Mouse (Mus musculus): ENCODE measurements around the gene Tenm2.

Gene Tenm2

GRCm38 (mm10) chr11:36940557-36941110 lies 295.1 kb downstream of the Tenm2 start:
- in situ Hi-C loops (cut with MboI; ENCODE audit: low pct_unique_long_range_greater_than_20kb in 1 of 2, low sequenced_read_pairs in 2 of 2, unreplicated experiment in 1 of 2), result no loop called here

GRCm38 (mm10) chr11:36929817-36930216 lies 305.9 kb downstream of the Tenm2 start:
- in situ Hi-C loops (cut with MboI; ENCODE audit: low pct_unique_long_range_greater_than_20kb in 1 of 2, low sequenced_read_pairs in 2 of 2, unreplicated experiment in 1 of 2), result no loop called here

- in situ Hi-C loops (cut with MboI; ENCODE audit: low pct_unique_long_range_greater_than_20kb in 1 of 2, low sequenced_read_pairs in 2 of 2, unreplicated experiment in 1 of 2), result no loop called here
Observed at GRCm38 (mm10) chr11:36926705-36927406, 308.9 kb downstream of the Tenm2 start.

GRCm38 (mm10) chr11:36919301-36919700 lies 316.5 kb downstream of the Tenm2 start:
- in situ Hi-C loops (cut with MboI; ENCODE audit: low pct_unique_long_range_greater_than_20kb in 1 of 2, low sequenced_read_pairs in 2 of 2, unreplicated experiment in 1 of 2), result no loop called here

- in situ Hi-C loops (cut with MboI; ENCODE audit: low pct_unique_long_range_greater_than_20kb in 1 of 2, low sequenced_read_pairs in 2 of 2, unreplicated experiment in 1 of 2), result no loop called here
Observed at GRCm38 (mm10) chr11:36911406-36911805, 324.4 kb downstream of the Tenm2 start.

- in situ Hi-C loops (cut with MboI; ENCODE audit: low pct_unique_long_range_greater_than_20kb in 1 of 2, low sequenced_read_pairs in 2 of 2, unreplicated experiment in 1 of 2), result no loop called here
Observed at GRCm38 (mm10) chr11:36909036-36909435, 326.7 kb downstream of the Tenm2 start.

GRCm38 (mm10) chr11:36902302-36902701 lies 333.5 kb downstream of the Tenm2 start:
- in situ Hi-C loops (cut with MboI; ENCODE audit: low pct_unique_long_range_greater_than_20kb in 1 of 2, low sequenced_read_pairs in 2 of 2, unreplicated experiment in 1 of 2), result no loop called here

GRCm38 (mm10) chr11:36893061-36893460 lies 342.7 kb downstream of the Tenm2 start:
- in situ Hi-C loops (cut with MboI; ENCODE audit: low pct_unique_long_range_greater_than_20kb in 1 of 2, low sequenced_read_pairs in 2 of 2, unreplicated experiment in 1 of 2), result loop anchor here in 1 of 2 experiments (25.0 kb wide), 1 partner anchor 294 kb away; no protein-coding TSS in a partner anchor

- in situ Hi-C loops (cut with MboI; ENCODE audit: low pct_unique_long_range_greater_than_20kb in 1 of 2, low sequenced_read_pairs in 2 of 2, unreplicated experiment in 1 of 2), result loop anchor here in 1 of 2 experiments (25.0 kb wide), 1 partner anchor 296 kb away; no protein-coding TSS in a partner anchor
Observed at GRCm38 (mm10) chr11:36891106-36891505, 344.7 kb downstream of the Tenm2 start.

GRCm38 (mm10) chr11:36887490-36887889 lies 348.3 kb downstream of the Tenm2 start:
- in situ Hi-C loops (cut with MboI; ENCODE audit: low pct_unique_long_range_greater_than_20kb in 1 of 2, low sequenced_read_pairs in 2 of 2, unreplicated experiment in 1 of 2), result loop anchor here in 1 of 2 experiments (25.0 kb wide), 1 partner anchor 300 kb away; no protein-coding TSS in a partner anchor

- in situ Hi-C loops (cut with MboI; ENCODE audit: low pct_unique_long_range_greater_than_20kb in 1 of 2, low sequenced_read_pairs in 2 of 2, unreplicated experiment in 1 of 2), result loop anchor here in 1 of 2 experiments (25.0 kb wide), 1 partner anchor 301 kb away; no protein-coding TSS in a partner anchor
Observed at GRCm38 (mm10) chr11:36886147-36886546, 349.6 kb downstream of the Tenm2 start.

GRCm38 (mm10) chr11:36872961-36873360 lies 362.8 kb downstream of the Tenm2 start:
- in situ Hi-C loops (cut with MboI; ENCODE audit: low pct_unique_long_range_greater_than_20kb in 1 of 2, low sequenced_read_pairs in 2 of 2, unreplicated experiment in 1 of 2), result no loop called here

- in situ Hi-C loops (cut with MboI; ENCODE audit: low pct_unique_long_range_greater_than_20kb in 1 of 2, low sequenced_read_pairs in 2 of 2, unreplicated experiment in 1 of 2), result no loop called here
Observed at GRCm38 (mm10) chr11:36870548-36870947, 365.2 kb downstream of the Tenm2 start.

GRCm38 (mm10) chr11:36851690-36852089 lies 384.1 kb downstream of the Tenm2 start:
- in situ Hi-C loops (cut with MboI; ENCODE audit: low pct_unique_long_range_greater_than_20kb in 1 of 2, low sequenced_read_pairs in 2 of 2, unreplicated experiment in 1 of 2), result no loop called here

GRCm38 (mm10) chr11:36847451-36847850 lies 388.3 kb downstream of the Tenm2 start:
- in situ Hi-C loops (cut with MboI; ENCODE audit: low pct_unique_long_range_greater_than_20kb in 1 of 2, low sequenced_read_pairs in 2 of 2, unreplicated experiment in 1 of 2), result no loop called here

- in situ Hi-C loops (cut with MboI; ENCODE audit: low pct_unique_long_range_greater_than_20kb in 1 of 2, low sequenced_read_pairs in 2 of 2, unreplicated experiment in 1 of 2), result no loop called here
Observed at GRCm38 (mm10) chr11:36832855-36833254, 402.9 kb downstream of the Tenm2 start.

GRCm38 (mm10) chr11:36831511-36831910 lies 404.3 kb downstream of the Tenm2 start:
- in situ Hi-C loops (cut with MboI; ENCODE audit: low pct_unique_long_range_greater_than_20kb in 1 of 2, low sequenced_read_pairs in 2 of 2, unreplicated experiment in 1 of 2), result no loop called here

GRCm38 (mm10) chr11:36824666-36825065 lies 411.1 kb downstream of the Tenm2 start:
- in situ Hi-C loops (cut with MboI; ENCODE audit: low pct_unique_long_range_greater_than_20kb in 1 of 2, low sequenced_read_pairs in 2 of 2, unreplicated experiment in 1 of 2), result no loop called here

- in situ Hi-C loops (cut with MboI; ENCODE audit: low pct_unique_long_range_greater_than_20kb in 1 of 2, low sequenced_read_pairs in 2 of 2, unreplicated experiment in 1 of 2), result no loop called here
Observed at GRCm38 (mm10) chr11:36804615-36805014, 431.1 kb downstream of the Tenm2 start.

GRCm38 (mm10) chr11:36802208-36802631 lies 433.5 kb downstream of the Tenm2 start:
- in situ Hi-C loops (cut with MboI; ENCODE audit: low pct_unique_long_range_greater_than_20kb in 1 of 2, low sequenced_read_pairs in 2 of 2, unreplicated experiment in 1 of 2), result no loop called here
